Mouse (Mus musculus): Measurements from ENCODE around the gene Zfp553.

Zfp553 gene

DNA sequence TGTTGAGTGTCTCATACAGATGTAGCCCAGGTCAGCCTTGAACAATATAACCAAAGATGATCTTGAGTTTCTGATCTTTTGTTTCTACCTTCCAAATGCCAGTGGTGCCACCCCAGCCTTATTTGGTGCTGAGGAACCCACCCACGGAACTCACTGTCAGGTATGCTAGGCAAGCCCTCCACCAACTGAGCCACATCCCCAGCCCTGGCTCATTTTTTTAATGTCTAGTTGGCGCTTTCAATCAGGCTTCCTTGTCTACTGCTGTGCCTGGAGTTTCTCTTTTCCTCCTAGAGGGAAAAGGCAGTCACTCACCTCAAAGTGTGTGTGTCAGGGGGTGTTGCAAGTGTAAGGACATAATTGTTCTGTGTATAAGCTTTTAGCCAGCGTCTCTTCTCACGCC lies 38.2 kb downstream of the Zfp553 start:
- DNase-seq (ENCODE audit: low spot score in 2 of 2), result no peak

DNA sequence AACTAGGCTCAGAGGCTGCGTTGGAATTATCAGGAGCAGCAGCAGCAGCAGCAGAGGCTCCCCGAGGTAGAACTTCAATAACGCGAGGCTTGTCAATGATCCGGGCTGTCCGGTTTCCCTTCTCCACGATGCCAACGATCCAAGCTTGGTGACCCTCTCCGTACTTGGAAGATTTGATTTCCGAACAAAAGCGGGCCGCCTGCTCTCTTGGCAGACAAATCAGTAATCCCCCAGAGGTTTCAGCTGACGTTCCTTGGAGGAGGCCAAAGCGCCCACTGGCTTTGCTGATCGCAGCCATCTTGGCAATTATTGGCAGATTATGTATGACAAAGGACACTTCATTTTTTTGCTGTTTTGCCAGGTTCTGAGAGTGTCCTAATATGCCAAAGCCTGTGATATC lies 39.7 kb downstream of the Zfp553 start:
- no peak for DNase-seq (ENCODE audit: low spot score in 2 of 2)

DNA sequence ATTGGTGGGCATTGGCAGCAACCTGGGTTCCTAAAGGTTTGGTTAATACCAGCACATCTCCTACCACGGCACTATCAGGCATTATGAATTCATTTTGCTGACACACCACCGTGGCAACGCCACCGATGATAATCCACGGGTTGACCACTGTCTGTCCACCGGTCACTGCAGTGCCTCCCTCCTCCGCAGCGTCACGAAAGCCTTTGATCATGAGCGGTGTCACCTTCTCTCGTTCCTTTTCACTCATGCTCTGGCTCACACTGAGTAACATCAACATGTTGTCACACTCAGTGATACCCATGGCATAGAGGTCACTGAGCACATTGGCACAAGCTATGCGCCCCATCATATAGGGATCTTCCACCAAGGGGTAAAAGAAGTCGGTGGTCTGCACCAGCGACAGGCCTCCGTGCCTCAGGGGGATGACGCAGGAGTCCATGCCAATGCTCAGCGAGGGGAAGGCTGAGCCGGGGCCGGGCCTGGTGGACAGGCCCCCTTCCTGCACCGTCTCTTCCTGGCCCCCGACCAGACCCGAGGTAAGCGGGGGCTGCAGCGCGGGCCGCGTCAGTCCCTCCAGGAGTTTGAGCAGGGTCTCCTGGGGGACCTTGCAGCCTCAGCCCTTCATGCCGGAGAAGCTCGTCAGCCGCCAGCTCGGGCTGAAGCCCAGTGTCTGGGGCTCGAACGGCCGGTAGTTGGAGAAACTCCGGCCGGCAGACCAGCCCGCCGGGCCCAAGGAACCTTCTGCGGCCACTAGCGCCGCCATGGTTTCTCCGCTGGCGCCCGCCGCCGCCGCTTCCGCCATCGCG lies 40.5 kb downstream of the Zfp553 start:
- DNase-seq (ENCODE audit: low spot score in 2 of 2), result no peak

DNA sequence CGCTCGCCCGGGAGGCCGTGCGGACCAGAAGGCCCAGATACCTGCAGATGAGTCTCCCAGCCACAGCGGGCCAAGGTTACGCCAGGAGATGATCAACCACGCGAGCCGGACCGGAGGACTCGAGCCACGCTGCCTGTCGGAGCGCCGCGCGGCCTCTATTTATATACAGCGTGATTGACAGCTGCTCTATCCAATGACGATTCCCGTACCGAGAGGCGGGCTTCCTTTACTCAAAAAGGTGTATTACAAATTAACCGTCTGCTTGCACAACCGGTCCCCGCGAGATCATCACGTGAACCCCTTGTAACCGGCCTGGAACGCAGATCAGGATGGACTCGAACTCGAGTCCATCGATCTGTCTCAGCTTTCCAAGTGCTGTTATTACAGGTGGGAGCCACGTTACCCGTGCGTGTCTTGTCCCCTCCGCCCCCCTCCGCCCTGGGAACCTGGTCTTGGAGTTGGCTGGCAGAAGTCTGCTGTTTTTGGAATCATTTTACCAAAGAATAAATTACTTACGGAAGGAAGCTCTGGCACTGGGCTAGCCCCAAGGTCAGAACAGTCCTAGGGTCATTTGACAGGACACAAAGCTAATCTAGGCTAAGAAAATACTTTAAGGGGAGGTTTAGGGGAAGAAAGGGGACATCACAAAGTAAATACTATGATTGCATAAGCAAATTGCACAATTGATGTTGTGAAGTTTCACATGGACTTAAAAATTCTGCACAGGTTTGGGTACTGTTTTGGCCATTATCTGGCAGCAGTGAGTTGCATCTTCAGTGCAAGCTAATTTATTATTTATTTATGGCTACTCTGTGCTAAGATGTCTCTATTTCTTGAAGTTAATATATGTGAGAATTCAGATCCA lies 41.3 kb downstream of the Zfp553 start, which contains the start of gene Sephs2:
Gene Sephs2 (minus strand): TSS at position 131 of the 865 bp plus-strand sequence.
- DNase-seq (ENCODE audit: low spot score in 2 of 2), result peak; percentile 91 to 95

DNA sequence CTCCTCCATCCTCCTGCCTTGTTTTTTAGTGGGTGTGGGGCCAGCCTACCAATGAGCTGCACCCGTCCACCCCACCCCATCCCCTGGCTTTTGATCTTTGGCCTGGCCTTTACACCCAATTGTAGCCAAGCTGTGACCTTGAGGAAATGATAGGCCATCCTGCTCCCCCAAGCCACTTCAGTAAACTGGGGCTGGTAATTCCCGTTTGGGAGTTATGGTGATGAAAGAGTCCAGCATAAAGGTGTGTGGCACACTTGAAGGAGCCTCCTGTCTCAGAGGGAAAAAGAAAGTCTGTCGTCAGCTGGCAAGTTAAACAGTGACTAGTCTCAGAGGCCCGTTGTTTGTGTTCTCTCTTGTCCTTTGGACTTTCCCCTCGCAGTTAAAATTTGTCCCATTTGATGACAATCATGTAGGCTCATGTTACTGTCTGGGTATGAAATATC lies 43.7 kb downstream of the Zfp553 start:
- DNase-seq (ENCODE audit: low spot score in 2 of 2), result no peak

DNA sequence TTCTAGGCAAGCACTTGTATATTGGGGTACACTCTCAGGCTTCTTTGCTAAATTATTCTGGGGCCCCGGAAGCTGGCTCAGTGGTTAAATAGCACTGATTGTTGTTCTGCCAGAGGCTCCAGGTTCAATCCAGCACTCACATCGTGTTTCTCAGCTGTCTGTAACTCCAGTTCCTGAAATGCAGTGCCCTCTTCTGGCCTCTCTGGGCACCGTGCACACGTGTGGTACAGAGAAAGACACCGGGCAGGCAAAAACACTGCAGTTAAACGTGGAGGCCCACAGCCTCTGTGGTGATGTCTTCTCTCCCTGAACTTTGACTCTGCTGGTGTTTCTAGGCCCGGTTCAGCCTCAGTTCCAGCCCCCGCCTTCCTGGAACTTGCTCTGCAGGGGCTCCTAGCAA lies 45.5 kb downstream of the Zfp553 start:
- DNase-seq (ENCODE audit: low spot score in 2 of 2), result peak; percentile 58 to 68

DNA sequence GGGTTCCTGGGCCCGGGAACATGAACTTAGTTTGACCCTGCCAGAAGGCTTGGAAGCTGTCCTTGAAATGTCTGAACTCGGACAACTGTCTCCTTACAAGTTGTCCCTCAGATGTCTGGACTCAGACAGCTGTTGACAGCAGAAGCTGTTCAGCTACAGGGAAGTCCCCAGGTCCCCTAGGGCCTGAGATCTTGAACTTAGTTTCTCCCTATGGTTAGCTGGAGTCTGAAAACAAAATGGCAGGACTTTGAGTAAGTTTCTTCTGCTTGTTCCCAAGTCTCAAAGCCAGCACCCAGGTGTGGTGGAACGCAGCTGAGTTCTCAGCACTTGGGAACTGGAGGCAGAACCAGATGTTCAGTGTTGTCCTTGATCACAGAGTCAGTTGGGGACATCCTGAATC lies 47.2 kb downstream of the Zfp553 start:
- DNase-seq (ENCODE audit: low spot score in 2 of 2), result no peak

DNA sequence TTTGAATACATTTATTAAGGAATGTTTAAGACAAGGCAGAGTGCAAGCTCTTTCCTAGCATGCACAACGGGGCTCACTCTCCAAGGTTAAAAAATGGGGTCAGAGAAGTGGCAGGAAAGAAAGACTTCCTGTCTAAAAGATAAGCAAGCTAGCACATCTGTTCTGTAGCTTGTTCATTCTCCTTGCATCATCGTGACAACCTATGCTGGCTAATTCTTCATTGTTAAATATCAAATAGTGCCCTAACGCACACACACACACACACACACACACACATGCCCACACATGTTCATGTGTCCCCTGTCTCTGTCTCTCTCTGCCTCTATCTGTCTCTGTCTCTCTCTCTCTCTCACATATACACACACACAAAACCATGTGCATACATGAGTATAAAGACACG lies 48.3 kb downstream of the Zfp553 start:
- no peak for DNase-seq (ENCODE audit: low spot score in 2 of 2)

DNA sequence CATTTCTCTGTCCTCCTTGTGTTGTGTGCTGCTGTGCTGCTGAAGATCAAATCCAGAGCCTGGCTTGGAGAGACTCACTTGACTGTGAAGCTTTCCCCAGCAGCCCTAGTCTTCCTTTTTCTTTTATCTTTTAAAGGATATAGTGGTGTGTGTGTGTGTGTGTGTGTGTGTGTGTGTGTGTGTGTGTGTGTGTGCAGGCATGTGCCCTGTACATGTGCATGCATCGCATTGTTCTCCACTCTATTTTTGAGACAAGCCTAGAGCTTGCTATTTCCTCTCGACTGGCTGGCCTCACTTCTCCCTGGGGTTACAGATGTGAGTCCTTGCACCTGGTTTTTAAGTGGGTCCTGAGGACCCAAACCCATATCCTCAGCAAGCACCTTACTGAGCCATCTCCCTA lies 49.3 kb downstream of the Zfp553 start:
- DNase-seq (ENCODE audit: low spot score in 2 of 2), result no peak

DNA sequence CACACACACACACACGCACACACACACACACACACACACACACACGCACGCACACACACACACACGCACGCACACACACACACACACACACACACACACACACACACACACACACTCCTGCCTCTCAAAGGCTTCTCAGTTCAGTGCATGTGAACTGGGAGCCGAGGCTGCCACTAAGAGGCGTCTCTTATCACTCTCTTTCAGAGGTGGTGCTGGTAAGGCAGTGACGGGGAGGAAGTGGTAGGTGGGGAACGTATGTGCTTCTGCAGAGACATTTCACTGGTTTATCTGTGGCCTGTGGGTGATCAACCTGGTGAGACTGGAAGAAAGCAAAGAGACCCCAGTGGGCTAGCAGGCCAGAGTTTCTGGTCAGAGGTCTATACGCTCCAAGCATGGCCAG lies 52.3 kb downstream of the Zfp553 start:
- DNase-seq (ENCODE audit: low spot score in 2 of 2), result peak; percentile 51 to 53

Data from spleen, postnatal 36 days (tissue).